Mouse (Mus musculus): Measurements from ENCODE around the gene Ntf3.

DNA sequence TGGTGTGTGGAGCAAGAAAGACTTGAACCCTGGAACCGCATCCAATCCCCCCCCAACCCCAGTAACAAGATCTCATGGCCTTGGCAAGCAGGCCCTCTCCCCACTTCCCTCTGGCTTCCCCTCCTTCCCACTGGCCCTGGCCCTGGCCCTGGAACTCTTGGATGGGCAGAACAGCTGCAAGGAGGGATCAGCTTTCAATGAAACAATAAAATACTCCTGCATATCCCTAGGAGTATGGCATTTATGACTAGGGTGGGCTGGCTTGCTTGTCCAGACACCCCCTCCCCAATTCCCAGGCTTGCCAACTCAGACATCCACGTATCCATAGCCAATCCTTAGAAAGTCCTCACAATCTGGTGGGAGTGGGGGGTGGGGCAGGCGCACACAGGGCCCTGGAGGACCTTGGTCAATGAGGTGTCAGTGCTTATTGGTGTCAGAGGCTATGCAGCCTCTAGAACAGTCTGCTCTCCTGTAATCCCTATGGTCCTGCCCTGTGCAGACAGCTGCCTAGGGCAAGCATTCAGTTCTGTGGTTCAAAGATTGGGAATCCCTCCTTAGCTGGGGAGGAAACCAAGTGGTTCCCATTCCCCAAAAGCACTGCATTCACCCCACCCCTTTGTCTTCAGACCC, 80.3 kb downstream of the Ntf3 start:
- TF ChIP-seq CTCF (IDR thresholded peaks at IDR 0.05; ENCODE audit: control insufficient read depth, insufficient read depth, insufficient replicate concordance, low read depth, low read length) (no peak), POLR2A (IDR thresholded peaks at IDR 0.05; ENCODE audit: control insufficient read depth, low read depth, low read length) (no peak)
